Mouse (Mus musculus) embryonic fibroblast, embryonic 13.5 days (primary cell): ENCODE measurements around the gene Tead1. TPM values are rescaled to one million over a fixed set of nuclear protein-coding genes. Genes with fewer than 3 reads are reported as not detected.

Experiments used
- H3K27ac ChIP-seq: 2 replicates; pipeline ENCODE4 v1.5.1; 2012; ENCODE audit warnings: low read length, control low read depth, inconsistent platforms; ENCODE audit not compliant: insufficient read depth
- H3K4me1 ChIP-seq: 2 replicates; pipeline ENCODE4 v1.6.1; 2011; ENCODE audit warnings: low read length; ENCODE audit not compliant: control insufficient read depth, insufficient read depth
- H3K4me3 ChIP-seq: 2 replicates; pipeline ENCODE4 v1.5.1; 2011; ENCODE audit warnings: mild to moderate bottlenecking, control low read depth, low read length; ENCODE audit not compliant: insufficient read depth
- CTCF ChIP-seq: IDR thresholded peaks from 2 replicates; pipeline ENCODE4 v1.5.1; 2011; ENCODE audit warnings: mild to moderate bottlenecking, control low read depth, low read length, moderate library complexity, borderline replicate concordance; ENCODE audit not compliant: insufficient read depth
- POLR2A ChIP-seq: IDR thresholded peaks from 2 replicates; pipeline ENCODE4 v1.6.1; 2011; ENCODE audit warnings: low read depth, mild to moderate bottlenecking, control low read depth, low read length, moderate library complexity
- polyA plus RNA-seq: library from polyadenylated mRNA; stranded (reverse); fragments of >200 nt; gene quantifications from 2 replicates; pipeline ENCODE4 v1.2.4, GENCODE M21; 2011; ENCODE audit warnings: low read depth; ENCODE audit not compliant: missing spikeins, insufficient read length

Tead1 gene
- polyA plus RNA-seq, 1 experiment = 209 TPM

DNA sequence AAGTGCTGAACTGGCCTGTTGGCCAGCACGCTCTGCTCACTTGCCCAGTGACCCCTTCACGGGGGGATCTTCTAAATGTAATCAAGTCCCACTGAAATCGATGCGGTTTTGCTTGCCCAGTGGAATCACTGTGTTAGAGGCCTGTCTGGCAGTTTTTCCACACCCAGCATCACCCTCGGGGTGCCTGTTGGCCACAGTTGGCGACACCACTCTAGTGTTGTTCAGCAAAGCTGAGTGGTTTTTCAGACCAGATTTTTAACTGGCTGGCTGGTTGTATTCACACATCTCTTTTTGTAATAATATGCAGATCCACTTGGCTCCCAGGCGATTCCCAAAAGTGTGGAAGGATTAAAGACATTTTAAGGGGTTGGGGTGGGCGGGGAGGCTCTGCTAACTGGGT is 161.8 kb downstream of the Tead1 start:
- no peak for TF ChIP-seq CTCF
- Histone ChIP-seq H3K4me3 (no peak overlapping the region), H3K27ac (no peak overlapping the region), H3K4me1 (peaks cover 7% of the 10 kb centered on the region; the same call in 1 of the 2 replicates)

DNA sequence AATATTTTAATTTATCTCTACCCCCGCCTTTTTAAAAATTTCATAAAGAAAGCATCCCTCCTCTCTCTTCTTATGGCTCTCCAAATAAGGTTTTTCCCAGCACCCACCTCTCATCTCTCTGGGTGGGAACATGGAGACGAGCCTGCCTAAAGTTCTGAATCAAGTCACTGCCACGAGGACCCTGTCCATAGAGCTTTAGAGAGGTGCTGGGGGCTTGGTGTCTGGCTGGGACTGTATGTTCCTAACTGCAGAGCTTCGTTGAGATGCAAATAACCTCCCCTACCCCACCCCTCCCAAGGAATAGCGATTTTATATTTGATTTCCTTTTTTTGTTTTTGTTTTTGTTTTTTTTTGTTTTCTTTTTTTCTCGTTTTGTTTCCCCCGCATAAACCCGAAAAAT is 162.4 kb downstream of the Tead1 start:
- no peak overlapping the region for H3K27ac ChIP-seq
- no peak for TF ChIP-seq CTCF
- no peak for TF ChIP-seq POLR2A
- peaks cover 7% of the 10 kb centered on the region; the same call in 1 of the 2 replicates for H3K4me1 ChIP-seq
- no peak overlapping the region for H3K4me3 ChIP-seq

DNA sequence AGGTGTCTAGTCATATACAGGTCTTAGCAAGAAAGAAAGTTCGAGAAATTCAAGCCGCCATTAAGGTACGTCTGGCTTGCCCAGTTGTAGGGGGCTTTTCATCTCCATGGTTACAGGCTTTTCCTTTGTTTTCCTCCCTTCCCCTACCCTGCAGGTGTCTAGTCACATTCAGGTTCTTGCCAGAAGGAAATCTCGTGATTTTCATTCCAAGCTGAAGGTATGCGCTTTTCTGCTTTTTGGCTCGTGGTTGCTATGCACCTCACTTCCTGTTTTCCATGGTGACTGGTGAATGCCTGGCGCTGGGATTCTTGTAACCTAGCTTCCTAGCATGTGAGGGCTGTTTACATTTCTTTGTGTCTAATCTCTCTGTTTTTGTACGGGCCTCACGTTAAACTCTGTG is 162.8 kb downstream of the Tead1 start:
- Histone ChIP-seq H3K4me3 (no peak overlapping the region), H3K27ac (no peak overlapping the region), H3K4me1 (peaks cover 7% of the 10 kb centered on the region; the same call in 1 of the 2 replicates)
- TF ChIP-seq CTCF (no peak), POLR2A (no peak)

DNA sequence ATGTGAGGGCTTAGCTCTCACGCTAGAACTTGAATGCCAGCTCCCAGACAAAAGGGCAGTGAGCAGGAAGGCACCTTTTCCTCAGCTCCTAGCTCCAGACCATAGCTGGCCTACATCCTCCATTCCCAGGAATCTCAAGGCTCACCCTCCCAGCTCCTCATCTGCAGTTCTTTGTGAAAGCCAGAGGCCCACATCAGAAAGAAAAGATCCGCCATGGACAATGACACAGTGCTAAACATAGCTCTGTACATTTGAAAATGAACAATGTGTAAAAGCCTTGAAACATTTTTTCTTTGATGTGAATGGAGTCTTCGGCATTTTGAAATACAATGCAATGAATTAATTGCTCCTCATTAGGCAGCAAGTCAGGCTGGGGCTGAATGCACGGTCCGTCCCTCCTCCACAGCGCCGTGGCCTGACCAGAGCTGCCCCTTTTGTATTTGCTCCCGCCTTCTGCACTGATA is 172.2 kb downstream of the Tead1 start:
- no peak for TF ChIP-seq POLR2A
- no peak for TF ChIP-seq CTCF
- H3K27ac ChIP-seq = no peak overlapping the region
- no peak overlapping the region for H3K4me3 ChIP-seq
- H3K4me1 ChIP-seq = peaks cover 8% of the 10 kb centered on the region

DNA sequence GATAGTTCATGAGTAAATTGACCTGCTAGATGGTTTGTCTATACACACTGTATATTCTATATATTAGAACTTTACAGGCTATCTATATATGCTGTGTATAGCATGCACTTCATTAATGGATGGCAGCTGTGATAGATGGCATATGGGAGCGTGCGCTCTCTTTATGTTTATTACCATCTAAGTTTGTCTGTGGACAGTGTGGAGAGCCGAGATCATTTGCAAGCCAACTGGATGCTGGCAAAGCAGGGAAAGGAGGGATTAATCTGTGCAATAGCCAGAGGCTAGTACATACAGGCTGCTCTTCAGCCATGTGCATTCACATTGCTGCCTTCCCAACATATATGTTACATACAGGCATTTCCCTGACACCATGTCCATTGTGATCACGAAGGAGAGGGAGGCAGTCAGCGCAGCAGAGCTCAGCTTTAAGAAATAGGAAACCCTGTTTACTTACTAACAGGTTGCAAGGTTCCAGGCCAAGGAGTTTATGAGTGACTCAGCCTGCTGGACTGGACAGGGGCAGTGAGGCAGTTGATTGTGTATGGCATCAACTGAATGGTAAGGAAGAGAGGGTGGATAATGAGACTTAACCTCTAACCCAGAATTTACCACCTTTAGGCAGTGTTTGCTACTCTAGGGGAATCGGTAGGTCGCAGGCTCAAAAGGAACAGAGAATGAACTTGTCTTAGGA is 173.2 kb downstream of the Tead1 start:
- Histone ChIP-seq H3K27ac (no peak overlapping the region), H3K4me1 (peaks cover 8% of the 10 kb centered on the region), H3K4me3 (no peak overlapping the region)
- TF ChIP-seq POLR2A (no peak), CTCF (no peak)

DNA sequence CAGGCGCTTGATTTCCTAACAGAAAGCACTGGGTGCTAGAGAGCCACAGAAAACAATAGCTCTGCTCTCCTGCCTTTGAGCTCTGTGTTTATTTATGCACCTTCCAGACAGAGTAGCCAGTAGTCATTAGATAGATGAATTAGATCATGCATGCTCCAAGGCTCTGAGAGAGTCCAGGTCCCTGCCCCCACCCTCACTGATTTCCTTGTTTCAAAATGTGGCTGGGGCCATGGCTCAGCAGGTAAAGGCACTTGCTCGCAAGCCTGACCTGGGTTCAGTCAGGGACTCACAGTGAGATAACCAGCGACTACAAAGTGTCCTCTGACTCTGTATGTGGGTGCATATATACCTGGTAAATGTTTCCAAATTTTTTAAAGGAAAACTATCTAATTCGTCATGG is 174.7 kb downstream of the Tead1 start:
- no peak overlapping the region for H3K27ac ChIP-seq
- TF ChIP-seq CTCF = no peak
- TF ChIP-seq POLR2A = no peak
- H3K4me1 ChIP-seq = peaks cover 8% of the 10 kb centered on the region
- no peak overlapping the region for H3K4me3 ChIP-seq

DNA sequence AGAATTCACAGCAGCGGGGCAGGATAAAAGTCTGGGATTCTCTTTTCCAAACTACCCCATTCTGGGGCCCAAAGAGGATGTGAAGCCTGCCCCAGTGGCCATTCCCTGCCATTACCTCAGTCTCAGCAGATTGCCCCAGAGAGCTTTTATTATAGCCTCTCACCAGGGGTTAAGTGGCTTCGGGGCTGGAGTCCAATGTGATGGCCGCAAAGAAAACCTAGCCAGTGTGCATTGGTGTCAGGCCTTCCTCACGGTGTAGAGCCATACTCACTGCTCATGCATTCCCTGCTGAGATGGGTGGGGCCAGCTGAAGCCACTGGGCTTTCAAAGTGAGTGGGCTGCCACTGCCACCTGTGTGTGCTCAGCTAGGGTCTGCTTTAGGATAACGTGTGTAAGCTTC is 175.4 kb downstream of the Tead1 start:
- H3K4me3 ChIP-seq = no peak overlapping the region
- no peak overlapping the region for H3K27ac ChIP-seq
- TF ChIP-seq CTCF = no peak
- TF ChIP-seq POLR2A = no peak
- H3K4me1 ChIP-seq = peaks cover 8% of the 10 kb centered on the region

DNA sequence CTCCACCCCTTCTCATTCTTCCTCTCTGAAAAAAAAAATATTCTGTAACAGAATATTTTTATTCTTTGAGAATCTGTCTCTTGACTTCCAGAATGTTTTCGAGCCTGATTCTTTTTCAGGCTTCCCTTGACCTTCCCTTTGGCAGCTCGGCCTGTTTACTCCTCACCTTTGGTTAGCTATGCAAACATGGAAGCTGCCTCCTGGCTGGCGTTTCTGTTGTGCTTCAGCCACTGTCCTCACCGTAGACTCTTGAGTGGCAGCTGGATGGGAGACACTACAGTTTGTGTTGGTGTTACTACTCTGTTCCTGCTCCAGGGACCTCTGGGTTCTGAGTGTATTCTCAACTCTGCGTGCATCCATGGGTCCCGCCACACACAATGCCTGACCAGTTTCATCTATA is 176.3 kb downstream of the Tead1 start:
- Histone ChIP-seq H3K4me3 (no peak overlapping the region), H3K4me1 (peaks cover 8% of the 10 kb centered on the region), H3K27ac (no peak overlapping the region)

DNA sequence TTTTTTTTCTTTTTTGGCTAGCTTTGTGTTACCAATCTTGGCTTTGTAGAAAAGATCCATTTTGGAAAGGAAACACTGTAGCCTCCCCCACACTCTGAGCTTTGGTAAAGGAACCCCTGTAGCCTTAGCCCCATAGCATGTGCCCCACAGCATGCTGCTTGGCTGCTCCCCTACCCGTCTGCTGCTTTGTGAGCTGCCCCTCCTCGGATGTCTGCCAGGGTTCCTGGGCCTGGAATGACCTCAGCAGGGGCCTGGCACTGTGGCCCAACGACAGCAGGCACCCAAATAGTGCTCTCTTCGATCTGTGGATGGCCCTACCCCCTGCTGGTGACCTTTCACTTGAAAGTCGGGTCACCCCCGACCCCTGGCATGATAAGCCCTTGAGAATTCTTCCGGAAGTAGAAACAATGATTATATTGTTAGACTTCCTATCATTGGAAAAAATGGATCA is 177.0 kb downstream of the Tead1 start:
- H3K4me3 ChIP-seq = no peak overlapping the region
- peaks cover 8% of the 10 kb centered on the region for H3K4me1 ChIP-seq
- TF ChIP-seq CTCF (no peak), POLR2A (no peak)
- no peak overlapping the region for H3K27ac ChIP-seq

More for the DNA sequence above, 176.3 kb downstream of the Tead1 start:
- TF ChIP-seq POLR2A (no peak), CTCF (no peak)

DNA sequence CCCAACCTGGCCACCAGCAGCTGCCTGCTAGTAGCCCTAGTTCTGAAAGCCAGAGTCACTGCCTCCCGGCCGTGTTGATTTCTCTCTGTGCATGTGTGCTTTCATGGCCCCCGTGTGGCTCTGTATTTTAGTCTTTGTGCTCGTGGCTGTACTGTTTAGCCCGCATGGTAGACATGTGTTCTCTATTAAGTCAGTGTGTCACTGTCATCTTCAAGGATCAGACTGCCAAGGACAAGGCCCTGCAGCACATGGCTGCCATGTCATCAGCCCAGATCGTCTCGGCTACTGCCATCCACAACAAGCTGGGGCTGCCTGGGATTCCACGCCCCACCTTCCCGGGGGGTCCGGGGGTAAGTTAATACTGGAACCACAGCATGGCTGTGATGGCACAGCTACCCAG is 177.5 kb downstream of the Tead1 start:
- Histone ChIP-seq H3K27ac (no peak overlapping the region), H3K4me1 (peaks cover 8% of the 10 kb centered on the region), H3K4me3 (no peak overlapping the region)
- no peak for TF ChIP-seq CTCF
- no peak for TF ChIP-seq POLR2A

DNA sequence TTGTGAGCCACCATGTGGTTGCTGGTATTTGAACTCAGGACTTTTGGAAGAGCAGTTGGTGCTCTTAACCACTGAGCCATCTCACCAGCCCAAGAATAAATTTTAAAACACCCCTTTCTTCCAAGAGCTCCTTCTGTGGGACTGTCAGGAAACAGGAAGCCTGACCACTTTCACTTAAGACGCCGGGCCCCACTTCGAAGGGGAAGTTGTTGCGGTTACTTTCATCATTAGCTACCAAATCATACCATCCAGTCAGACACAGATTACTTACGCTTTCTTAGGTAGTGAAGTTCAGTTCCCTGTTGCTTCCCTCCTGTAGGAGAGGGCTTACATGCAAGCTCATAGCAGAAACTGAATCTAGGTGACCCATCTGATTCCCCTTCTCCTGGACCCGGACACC is 180.8 kb downstream of the Tead1 start:
- TF ChIP-seq CTCF (no peak), POLR2A (no peak)
- H3K4me3 ChIP-seq = no peak overlapping the region
- H3K27ac ChIP-seq = no peak overlapping the region
- peaks cover 4% of the 10 kb centered on the region for H3K4me1 ChIP-seq
